Mouse (Mus musculus) right cerebral cortex, adult 2 months (tissue): ENCODE results near the gene Col8a1.
A peak's percentile ranks its signal among the peaks of the same experiment; 100 is the strongest.

Source experiments
- DNase-seq, 2 experiments: peaks; one replicate each; pipeline ENCODE4 v3.0.0; 2021 to 2022; ENCODE audit warnings: low spot score in 2 of 2

Gene Col8a1

DNA sequence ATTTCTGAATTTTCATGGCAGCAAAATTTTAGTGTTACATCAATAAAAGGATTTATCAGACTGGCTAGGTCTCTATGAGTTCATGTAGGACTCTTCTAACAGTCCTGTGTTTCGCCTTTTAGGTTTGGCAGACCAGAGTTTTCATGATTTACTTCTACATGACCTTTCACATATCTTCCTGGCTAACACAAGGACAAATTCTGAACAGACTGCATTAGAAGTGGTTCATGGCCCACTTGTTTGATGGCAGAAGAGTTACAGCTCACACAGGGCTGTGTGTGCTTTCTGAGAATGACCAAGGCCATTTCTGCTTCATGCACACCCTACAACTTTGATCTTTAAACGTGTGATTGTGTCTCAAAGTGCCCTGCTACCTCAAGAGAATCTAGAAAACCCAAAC, 82.3 kb downstream of the Col8a1 start:
- no peak for DNase-seq

DNA sequence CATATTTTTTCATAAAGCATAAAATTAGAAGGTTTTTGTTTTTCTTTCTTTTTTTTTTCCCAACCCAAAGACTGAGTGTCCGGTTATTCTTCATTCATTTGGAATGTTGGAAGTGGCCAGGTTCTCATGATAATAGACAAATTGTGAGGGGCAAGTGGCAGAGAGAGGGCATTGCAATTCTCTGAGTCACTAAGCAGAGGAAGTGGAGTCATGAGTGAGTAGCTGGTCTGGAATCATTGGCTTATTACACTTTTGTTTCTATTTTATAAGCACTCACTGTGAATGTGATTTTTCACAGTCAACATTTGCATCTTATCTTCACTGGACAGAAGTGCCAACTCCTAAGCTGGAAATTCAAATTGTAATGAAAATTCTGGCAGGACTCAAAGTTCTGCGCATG, 82.9 kb downstream of the Col8a1 start:
- no peak for DNase-seq

DNA sequence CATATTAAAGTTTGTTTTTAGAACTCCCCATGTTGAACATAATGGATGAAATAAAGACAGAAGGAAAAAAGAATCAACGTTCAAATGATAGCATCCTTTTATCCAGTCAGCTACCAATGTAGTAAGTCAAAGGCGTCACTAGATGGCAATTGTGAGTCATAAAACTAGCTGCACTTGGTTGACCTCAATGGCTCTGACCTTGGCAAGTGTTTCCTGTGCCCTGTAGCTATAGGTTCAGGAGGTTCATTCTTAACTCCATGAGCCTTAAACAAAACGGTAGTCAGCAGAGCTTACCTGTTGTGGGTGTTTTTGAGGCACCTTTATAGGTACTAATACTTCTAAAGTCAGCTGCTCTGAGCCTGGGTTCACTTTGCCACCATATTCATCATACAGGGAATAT, 85.2 kb downstream of the Col8a1 start:
- peak; percentile 8 to 18 for DNase-seq

DNA sequence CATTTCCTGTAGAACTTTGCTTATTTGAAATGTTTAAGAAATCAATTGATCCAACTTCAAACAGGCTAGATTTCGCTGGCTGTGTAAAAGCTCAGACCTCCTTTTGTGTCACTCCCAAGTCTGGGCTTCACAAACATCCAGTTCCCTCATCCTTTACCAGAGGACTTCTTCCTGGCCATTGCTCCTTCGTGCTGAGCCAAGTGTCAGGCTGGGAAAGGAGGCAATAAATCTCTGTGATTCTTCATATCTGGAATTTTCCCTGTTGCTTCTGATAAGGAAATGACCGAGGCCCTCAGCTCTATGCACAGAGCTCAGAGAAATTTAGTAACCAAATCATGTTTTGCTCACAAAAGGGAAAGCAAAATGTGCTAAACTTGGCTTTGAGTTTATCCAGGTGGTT, 91.9 kb downstream of the Col8a1 start:
- DNase-seq: no peak

DNA sequence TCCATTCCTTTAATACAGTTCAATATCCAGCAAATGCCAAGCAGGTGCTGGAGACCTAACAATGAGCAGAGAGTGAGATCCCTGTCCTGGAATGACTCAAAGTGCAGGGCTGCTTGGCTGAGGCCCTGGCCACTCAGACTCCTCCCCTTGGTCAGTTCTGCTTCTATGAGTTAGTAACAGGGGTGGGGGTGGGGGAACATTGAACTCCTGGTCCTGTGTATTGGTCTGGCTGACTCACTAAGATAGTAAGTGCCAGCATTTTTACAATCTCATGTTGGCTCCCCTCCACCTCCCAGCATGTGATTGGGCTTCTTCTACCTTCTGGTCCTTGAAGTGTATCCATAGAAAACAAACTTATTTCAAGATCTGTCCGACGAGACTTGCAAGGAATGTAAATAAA, 104.6 kb downstream of the Col8a1 start:
- no peak for DNase-seq

DNA sequence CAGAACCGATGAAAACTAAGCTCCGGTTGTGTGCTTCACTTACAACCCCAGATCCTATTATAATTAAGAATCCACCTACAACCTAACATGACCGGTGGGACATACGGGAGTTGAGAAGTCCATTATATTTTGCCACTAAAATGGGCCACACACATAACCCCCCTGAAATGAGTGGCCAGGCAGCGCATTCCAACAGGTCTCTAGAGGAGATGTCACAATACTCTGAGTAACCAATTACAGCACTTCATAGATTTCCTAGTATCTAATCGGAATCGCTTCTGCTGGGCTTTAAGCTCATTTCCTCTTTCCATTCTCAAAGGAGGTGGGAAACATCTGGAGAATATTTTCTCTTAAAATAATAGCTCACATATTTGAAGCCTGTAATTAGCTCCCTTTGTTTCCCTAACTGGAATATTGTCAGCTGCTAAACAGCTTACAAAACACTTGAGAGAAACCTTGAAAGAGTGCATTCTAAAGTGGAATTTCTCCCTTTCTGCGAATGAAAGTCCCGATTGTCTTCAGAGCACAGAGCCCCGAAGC, 113.1 kb downstream of the Col8a1 start:
- no peak for DNase-seq

DNA sequence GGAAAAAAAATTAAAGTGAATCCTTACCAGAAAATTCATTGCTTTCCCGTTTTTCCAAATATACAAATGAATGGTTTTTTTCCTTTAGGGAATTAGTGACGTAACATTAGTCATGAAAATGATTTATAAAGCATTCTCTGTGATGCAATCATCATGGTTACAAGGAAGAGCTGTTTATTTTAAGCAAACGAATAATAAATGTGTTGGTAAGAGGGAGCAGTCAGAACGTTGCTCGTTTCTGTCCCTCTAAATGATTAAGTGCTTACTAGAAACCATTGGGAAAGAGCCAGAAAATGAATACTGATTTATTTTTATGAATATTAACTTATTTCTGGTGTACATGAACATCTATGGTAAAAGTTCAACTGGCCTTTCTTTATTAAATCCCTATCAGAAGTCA, 119.8 kb downstream of the Col8a1 start:
- DNase-seq: no peak

DNA sequence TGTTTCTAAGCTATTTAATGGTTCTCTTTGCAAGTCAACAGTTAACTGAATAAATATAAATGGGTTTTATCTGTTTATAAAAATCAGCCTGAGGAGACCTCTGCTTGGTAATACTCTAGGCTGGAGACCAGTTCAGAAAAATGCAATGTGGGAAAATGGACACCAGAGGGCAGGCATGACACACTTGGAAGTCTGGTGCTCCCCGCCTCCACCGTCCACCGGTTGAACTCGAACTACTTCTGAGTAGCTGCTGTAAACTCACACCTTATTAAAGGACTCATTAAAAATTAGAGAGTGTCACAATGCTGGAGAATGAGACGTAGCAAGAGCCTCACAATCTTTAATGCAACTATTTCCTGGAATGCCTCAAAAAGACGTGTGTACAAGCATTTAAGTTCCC, 120.3 kb downstream of the Col8a1 start:
- peak; percentile 83 to 87 for DNase-seq

DNA sequence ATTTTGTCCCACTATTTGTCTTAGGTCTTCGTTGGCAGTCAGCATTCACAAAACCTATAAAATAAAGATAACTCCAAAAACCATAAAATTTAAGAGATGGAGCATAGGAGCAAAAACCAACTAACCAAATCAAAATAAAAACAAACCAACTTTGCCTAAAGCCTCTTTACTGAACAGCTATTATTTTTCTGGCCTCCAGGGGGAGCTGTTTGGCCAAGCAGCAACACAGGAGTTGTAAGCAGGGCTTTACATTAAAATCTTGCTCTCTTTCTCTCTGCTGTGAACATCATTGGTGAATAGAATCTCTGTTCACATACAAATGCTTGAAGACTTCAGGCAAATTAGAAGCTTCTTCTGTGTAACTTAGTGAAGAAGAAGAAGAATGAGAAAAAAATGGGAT, 142.8 kb downstream of the Col8a1 start:
- DNase-seq: peak; percentile 25 to 53

DNA sequence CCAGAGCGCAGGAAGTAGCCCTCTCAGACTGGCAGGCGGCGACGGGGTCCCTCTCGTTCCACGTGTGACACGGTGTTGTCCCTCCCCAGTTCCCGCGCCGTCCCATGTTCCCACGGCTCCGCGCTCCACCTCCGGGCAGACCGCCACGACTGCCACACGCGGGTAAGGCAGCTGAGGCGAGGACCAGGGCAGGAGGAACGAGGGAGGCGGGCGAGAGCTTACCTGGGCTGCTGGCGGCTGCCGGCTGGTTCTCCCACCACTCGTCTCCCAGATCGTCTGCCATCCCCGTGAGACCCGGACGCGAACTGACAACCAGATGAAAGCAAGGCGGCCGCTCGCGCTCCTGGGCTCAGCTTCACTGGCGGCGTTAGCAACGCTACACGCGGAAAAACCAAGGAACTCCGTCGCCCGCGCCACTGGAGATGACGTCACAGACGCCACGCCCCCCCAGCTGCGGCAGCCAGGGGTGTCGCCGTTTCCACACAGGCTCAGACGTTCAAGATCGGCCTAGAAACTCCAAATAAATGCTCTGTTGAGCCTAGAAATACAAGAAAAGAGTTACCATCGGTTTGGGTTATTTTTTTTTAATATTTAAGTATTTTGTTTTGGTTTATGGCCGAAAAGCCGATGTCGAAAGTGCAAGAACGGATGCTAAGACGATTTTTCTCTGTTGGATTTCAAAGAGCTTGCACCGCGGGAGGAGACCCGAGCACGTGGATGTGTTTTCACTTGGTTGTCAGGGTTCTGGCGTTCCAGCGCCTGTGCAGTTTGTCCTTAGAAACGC, 147.9 kb downstream of the Col8a1 start, which contains the start of gene Cmss1:
Gene Cmss1 (minus strand): TSS at position 421 of the 784 bp plus-strand sequence.
- peak; percentile 82 to 83 for DNase-seq

DNA sequence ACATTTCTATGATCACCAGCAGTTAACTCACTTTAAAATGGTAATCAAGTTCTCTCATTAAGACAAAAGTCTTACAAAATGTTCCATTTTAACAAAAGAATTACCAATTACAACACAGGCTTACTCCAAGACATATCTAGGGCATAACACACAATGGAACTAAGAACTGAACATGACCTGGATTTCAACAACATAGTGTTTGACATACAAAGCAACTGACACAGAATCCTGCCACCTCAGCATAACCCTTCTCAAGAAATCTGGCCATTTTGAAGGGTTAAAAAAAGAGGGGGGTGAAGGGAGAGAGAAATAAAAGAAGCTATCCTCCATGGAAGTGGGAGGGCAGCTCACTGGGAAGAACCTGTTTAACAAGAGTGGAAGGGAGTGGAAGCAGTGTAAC, 153.5 kb downstream of the Col8a1 start:
- no peak for DNase-seq

DNA sequence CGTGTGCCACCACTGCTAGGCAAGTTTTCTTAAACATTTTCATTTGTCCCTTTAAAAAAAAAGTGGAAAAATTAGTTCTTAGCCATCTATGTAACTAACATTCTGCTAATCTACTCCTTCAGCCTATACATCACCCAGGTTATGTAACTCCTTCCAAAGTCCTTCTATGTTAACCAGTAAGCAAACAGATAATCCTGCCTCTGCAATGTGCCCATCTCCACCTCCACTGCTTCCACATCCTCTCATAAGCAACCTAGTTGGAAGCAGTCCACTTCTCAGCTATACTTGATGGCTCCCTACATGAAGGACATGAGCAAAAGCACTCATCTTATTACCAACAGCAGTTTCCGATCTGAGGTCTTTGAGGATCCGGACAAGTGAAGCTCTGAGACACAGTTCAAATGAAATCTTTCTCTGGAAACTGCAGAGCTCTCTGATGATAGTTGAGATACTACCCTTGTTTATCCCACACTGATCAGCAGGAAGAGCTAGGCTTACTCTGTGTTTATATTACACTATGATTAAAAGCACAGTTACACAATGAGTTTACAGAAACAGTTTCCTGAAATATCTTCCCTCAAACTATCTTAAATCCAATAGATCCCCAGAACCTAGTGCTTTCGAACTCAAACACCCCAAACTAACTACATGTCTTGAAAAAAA, 157.1 kb downstream of the Col8a1 start:
- DNase-seq: no peak

DNA sequence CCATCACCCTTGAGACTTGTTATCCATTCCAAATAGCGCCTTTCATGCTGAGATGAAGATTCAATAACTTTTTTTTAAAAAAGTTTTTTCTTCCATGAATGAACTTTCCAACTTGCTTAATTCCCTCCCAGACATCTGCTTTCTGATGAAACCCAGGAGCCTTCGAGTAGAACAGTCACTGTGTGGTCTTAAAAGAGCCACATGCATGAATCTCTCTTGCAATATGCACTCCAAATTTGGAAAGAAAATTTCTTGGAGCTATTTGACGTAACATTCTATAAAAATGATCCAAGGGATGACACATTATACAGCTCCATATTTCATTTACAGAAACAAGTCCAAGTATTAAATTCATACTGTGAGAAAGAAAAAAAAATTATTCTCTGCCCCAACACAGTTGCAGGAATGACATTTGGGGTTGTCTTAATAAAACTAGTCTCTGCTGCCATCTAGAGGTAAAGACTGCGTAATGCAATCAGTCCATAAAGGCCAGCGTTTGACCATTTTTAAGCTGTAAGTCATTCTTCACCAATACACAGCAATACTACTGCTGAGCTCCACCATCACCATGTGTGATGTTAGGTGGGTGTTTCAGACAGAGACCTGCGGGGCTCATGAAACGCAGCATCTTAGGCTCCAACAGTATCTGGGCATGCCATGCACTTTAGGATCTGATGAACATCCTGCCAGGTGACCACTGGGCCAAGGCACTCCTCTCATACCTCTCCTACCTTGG, 160.9 kb downstream of the Col8a1 start:
- DNase-seq: peak; percentile 25 to 35

DNA sequence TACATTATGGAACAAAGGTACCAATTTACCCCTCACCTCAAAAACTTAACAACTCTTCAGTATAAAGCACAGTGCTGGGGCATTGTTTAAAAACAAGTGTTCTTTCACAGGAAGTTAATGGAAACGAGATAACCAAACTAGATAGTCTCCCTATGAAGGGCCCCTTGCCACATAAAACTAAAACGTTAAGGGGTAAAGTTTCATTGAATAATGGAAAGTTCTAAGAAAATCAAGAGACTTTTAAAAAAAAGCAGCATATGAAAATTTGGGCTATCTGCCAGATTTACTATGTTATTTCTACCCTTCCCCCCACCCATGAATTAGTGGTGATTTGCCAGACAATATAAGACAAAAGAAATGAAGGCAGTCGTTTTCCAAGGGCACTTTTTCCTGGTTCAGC, 169.3 kb downstream of the Col8a1 start:
- DNase-seq: no peak

DNA sequence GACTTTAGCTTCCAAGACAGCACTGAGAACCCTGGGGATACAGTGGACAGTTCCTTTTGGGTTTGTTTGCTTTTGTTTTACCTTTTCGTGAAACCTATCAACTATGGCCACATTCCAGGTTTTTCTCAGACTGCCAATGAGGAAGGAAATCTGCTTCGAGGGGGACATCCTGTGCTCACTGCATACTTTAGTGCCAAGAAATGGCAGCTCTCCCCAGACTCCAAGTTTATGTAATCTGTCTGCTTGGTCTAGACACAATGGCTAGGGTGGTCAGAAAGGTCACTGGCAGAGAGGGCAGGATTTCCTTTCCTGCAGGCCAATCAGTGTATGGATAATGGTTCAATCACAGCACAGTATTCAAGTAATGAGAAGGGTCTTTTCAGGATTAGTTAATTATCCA, 172.5 kb downstream of the Col8a1 start:
- no peak for DNase-seq

DNA sequence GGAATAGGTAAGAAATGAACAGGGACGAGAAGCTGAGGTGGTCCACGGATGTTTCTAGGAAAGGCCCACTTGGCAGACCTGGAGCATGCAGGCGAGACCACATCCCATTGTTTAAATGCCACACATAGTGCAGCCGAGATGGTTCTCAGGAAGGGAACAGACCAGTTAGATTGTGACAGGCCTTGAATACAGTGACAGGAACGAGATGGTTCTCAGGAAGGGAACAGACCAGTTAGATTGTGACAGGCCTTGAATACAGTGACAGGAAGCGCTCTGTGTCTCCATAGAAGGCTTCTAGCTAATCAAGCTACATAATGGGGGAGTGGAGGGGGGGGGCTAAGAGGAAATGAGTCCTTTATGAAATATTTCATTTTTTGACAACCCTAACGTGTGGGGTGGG, 174.5 kb downstream of the Col8a1 start:
- no peak for DNase-seq

DNA sequence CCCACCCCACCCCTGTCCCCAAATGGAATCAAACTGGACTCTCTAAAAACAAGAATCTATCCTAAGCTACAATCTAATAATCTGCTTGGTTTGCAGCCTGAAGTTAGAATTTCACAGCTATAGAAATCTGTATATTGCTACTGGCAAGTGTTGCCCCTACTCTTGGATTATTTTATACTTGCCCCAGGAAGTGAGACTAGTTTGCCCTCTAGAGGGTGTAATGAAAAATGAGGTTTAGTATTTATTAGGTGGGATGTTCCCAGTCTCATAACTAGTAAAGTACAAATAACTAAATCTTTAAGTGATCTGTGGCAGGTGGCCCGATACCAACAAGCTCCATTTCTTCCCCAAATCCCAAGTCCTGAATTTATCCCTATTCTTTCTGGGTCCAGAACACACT, 177.0 kb downstream of the Col8a1 start:
- no peak for DNase-seq

DNA sequence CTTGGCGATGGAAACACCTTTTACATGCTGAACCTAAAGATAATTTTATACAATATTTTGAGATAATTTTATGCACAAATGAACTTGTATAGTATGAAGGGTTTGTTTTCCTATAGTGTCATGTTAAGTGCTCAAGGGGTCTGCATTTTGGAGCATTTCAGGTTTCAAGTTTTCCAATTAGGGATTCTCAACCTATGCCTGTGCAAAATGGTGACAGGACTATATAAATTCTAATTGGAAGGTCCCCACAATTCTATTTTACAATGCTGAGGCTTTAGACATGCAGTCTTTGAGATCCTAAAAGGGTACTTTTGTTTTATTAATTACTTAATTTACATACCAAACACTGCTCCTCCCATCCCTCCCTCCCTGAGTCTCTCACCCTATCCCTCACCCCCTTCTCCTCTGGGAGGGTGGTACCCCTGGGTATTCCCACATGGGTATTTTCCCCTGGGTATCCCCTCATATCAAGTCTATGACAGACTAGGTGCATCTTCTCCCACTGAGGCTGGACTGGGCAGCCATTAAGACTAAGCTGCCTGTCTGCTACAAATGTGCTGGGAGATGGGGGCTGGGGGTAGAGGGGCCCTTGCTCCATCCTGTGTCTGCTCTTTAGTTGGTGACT, 178.7 kb downstream of the Col8a1 start:
- no peak for DNase-seq
